Mouse (Mus musculus) kidney, embryonic 15.5 days (tissue): ENCODE measurements around the gene Qrich1. TPM values are rescaled to one million over a fixed set of nuclear protein-coding genes. Genes with fewer than 3 reads are reported as not detected.
A peak's percentile ranks its signal among the peaks of the same experiment; 100 is the strongest.

Experiments used
- ATAC-seq: fragments of 200-750 bp; cut with Nextera tagmentation; replicated peaks from 2 replicates; pipeline ENCODE4 v1.8.0; 2017; ENCODE audit warnings: moderate TSS enrichment; ENCODE audit not compliant: low FRiP score
- H3K27ac ChIP-seq: fragments of 300-500 bp; sonication (generic); 2 replicates; pipeline ENCODE4 v1.5.1; 2015; ENCODE audit warnings: mild to moderate bottlenecking, inconsistent platforms
- H3K27me3 ChIP-seq: fragments of 300-500 bp; sonication (generic); 2 replicates; pipeline ENCODE4 v1.6.1; 2015; ENCODE audit warnings: inconsistent platforms
- H3K36me3 ChIP-seq: fragments of 300-500 bp; sonication (generic); 2 replicates; pipeline ENCODE4 v1.6.1; 2015; ENCODE audit warnings: inconsistent platforms
- H3K4me1 ChIP-seq: fragments of 300-500 bp; sonication (generic); 2 replicates; pipeline ENCODE4 v1.6.1; 2015; ENCODE audit warnings: inconsistent platforms
- H3K4me2 ChIP-seq: fragments of 300-500 bp; sonication (generic); 2 replicates; pipeline ENCODE4 v1.6.1; 2015; ENCODE audit warnings: moderate library complexity, mild to moderate bottlenecking, inconsistent platforms
- H3K4me3 ChIP-seq: fragments of 300-500 bp; sonication (generic); replicated peaks from 2 replicates; pipeline ENCODE4 v1.5.1; 2015; ENCODE audit warnings: mild to moderate bottlenecking, inconsistent platforms
- H3K9ac ChIP-seq: fragments of 300-500 bp; sonication (generic); 2 replicates; pipeline ENCODE4 v1.6.1; 2015; ENCODE audit warnings: mild to moderate bottlenecking, inconsistent platforms
- H3K9me3 ChIP-seq: fragments of 300-500 bp; sonication (generic); replicated peaks from 2 replicates; pipeline ENCODE4 v1.6.1; 2016; ENCODE audit warnings: inconsistent platforms
- WGBS: fragments of 180-500 bp; shearing (Covaris S2); methylation state at CpG from one replicate; pipeline ENCODE4 v1.1.7; 2015; ENCODE audit warnings: mixed read lengths; 5-methylcytosine and 5-hydroxymethylcytosine counted together
- polyA plus RNA-seq: library from polyadenylated mRNA; unstranded; fragments of >200 nt; fragmentation: Nextera tagmentation; extraction: Ambion mirVana; gene quantifications from 2 replicates; pipeline ENCODE4 v1.2.1, GENCODE M21; 2015

Qrich1 gene
- polyA plus RNA-seq, 1 experiment from 2014 or later = 125 TPM

DNA sequence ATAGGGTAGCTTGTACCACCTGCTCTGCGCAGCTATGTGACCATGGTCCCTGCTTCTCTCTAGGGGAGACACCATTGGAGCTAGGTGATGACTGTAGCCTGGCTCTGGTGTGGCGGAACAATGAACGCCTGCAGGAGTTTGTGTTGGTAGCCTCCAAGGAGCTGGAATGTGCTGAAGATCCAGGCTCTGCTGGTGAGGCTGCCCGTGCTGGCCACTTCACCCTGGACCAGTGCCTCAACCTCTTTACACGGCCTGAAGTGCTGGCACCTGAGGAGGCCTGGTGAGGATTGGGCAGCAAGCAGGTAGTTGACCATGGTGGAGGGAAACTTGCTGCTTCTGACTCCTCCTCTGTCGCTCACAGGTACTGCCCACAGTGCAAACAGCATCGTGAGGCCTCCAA is 17.4 kb upstream of the Qrich1 start:
- Histone ChIP-seq H3K27me3 (no peaks in the 10 kb centered on the region), H3K4me3 (no peak overlapping the region), H3K9me3 (no peaks in the 10 kb centered on the region), H3K9ac (no peak overlapping the region), H3K4me2 (no peak overlapping the region), H3K36me3 (peaks cover 94% of the 10 kb centered on the region), H3K4me1 (no peaks in the 10 kb centered on the region), H3K27ac (no peak overlapping the region)
- 96% methylated on average over 7 of the region's 7 CpGs for WGBS
- no peak for ATAC-seq

DNA sequence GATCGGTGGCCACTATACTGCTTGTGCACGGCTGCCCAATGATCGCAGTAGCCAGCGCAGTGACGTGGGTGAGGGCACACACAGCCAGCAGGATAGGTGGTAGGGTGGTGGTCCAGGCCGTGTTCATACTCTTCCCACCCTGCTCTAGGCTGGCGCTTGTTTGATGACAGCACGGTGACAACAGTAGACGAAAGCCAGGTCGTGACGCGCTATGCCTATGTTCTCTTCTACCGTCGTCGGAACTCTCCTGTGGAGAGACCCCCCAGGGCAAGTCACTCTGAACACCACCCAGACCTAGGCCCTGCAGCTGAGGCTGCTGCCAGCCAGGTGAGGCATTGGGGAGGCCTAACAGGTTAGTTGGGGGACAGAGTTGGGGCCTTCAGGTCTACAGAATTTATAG is 16.7 kb upstream of the Qrich1 start:
- ATAC-seq = no peak
- no peaks in the 10 kb centered on the region for H3K9me3 ChIP-seq
- no peak overlapping the region for H3K4me2 ChIP-seq
- no peak overlapping the region for H3K4me3 ChIP-seq
- no peak overlapping the region for H3K9ac ChIP-seq
- H3K27me3 ChIP-seq = no peaks in the 10 kb centered on the region
- H3K27ac ChIP-seq = no peak overlapping the region
- 96% methylated on average over 15 of the region's 15 CpGs for WGBS
- peaks cover 87% of the 10 kb centered on the region for H3K36me3 ChIP-seq
- no peaks in the 10 kb centered on the region for H3K4me1 ChIP-seq

GRCm38 (mm10) chr9:108506901-108507300 is 9.7 kb upstream of the Qrich1 start:
- WGBS = 86% methylated on average over 7 of the region's 7 CpGs
- ATAC-seq = no peak
- no peaks in the 10 kb centered on the region for H3K27me3 ChIP-seq
- no peaks in the 10 kb centered on the region for H3K9me3 ChIP-seq
- peak overlapping the region; percentile 76 for H3K4me3 ChIP-seq
- peaks cover 16% of the 10 kb centered on the region for H3K4me1 ChIP-seq
- peak overlapping the region; percentile 68; the same call in 1 of the 2 replicates for H3K9ac ChIP-seq
- H3K4me2 ChIP-seq = peak overlapping the region; percentile 73
- peak overlapping the region; percentile 91 for H3K27ac ChIP-seq
- peaks cover 47% of the 10 kb centered on the region for H3K36me3 ChIP-seq

GRCm38 (mm10) chr9:108507619-108508434 is 8.8 kb upstream of the Qrich1 start, which contains the start of gene Qars:
Gene Qars, plus strand, starts transcription at chr9:108507706.
- Histone ChIP-seq H3K4me3 (peak within 1 kb of the TSS; percentile 76), H3K27me3 (no peaks in the 10 kb centered on the region), H3K27ac (peak within 1 kb of the TSS; percentile 91), H3K4me1 (peaks cover 16% of the 10 kb centered on the region), H3K9me3 (no peaks in the 10 kb centered on the region), H3K9ac (peak within 1 kb of the TSS; percentile 68), H3K36me3 (peaks cover 47% of the 10 kb centered on the region), H3K4me2 (peak within 1 kb of the TSS; percentile 73)
- WGBS = under 1% methylated on average over 37 of the region's 37 CpGs
- ATAC-seq = peak; percentile 98

DNA sequence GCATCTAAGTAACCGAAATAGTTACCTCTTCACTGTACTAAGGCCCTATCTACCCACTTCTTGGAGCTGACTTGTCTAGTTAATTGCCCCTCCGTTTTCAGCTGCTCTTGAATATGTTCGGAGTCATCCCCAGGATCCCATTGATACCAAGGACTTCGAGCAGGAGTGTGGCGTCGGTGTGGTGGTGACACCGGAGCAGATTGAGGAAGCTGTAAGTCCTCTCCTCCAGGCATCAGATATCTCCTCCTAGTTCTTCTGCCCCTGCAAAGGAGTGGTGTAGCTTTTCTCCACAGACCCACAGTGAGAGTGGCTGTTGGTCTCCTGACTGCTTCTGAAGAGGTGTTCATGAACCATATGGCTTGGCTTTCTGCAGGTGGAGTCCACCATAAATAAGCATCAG is 7.8 kb upstream of the Qrich1 start:
- Histone ChIP-seq H3K27ac (no peak overlapping the region), H3K9ac (peak overlapping the region; percentile 68), H3K36me3 (peaks cover 49% of the 10 kb centered on the region), H3K4me2 (peak overlapping the region; percentile 73), H3K27me3 (no peaks in the 10 kb centered on the region), H3K4me3 (peak overlapping the region; percentile 76), H3K4me1 (peaks cover 16% of the 10 kb centered on the region), H3K9me3 (no peaks in the 10 kb centered on the region)
- WGBS = 89% methylated on average over 7 of the region's 7 CpGs
- ATAC-seq = no peak

- Histone ChIP-seq H3K27me3 (no peaks in the 10 kb centered on the region), H3K4me3 (peak overlapping the region; percentile 99), H3K4me1 (peaks cover 24% of the 10 kb centered on the region), H3K36me3 (peaks cover 42% of the 10 kb centered on the region), H3K27ac (peak overlapping the region; percentile 99), H3K9me3 (no peaks in the 10 kb centered on the region), H3K4me2 (peak overlapping the region; percentile 85), H3K9ac (peak overlapping the region; percentile 96)
- ATAC-seq = peak; percentile 80
- under 1% methylated on average over 71 of the region's 95 CpGs for WGBS
These were observed 786 bp downstream of the Qrich1 start for GRCm38 (mm10) chr9:108517253-108517930.

- peaks cover 24% of the 10 kb centered on the region for H3K4me1 ChIP-seq
- peak overlapping the region; percentile 99 for H3K27ac ChIP-seq
- peak overlapping the region; percentile 70 for H3K4me2 ChIP-seq
- H3K36me3 ChIP-seq = peaks cover 37% of the 10 kb centered on the region
- peak overlapping the region; percentile 96 for H3K9ac ChIP-seq
- no peaks in the 10 kb centered on the region for H3K9me3 ChIP-seq
- H3K27me3 ChIP-seq = no peaks in the 10 kb centered on the region
- WGBS = 0% methylated on average over 13 of the region's 13 CpGs
- no peak; the same call in none of the 2 replicates for ATAC-seq
- peak overlapping the region; percentile 99 for H3K4me3 ChIP-seq
These were observed 1.3 kb downstream of the Qrich1 start for GRCm38 (mm10) chr9:108517931-108518332.

DNA sequence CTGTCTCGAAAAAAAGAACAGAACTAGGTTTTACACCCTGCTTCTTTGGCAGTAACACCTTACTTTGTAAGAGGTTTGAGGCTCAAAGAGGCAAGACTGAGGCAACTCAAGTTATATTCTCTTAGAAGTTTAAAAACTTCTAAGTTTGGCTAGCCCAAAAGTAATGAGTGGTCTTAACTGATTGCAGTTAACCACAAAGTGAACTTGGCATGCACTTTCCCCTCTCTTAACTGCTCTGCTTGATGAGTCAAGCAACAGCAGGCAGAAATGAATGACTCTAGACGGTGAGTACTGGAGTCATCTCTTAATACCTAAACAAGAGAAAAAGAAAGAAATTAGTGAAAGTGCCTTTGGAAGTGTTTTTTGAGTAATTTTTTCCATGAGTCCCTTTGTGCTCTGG is 5.0 kb downstream of the Qrich1 start:
- whole genome bisulfite sequencing = 79% methylated on average over 2 of the region's 2 CpGs
- peaks cover 28% of the 10 kb centered on the region for H3K36me3 ChIP-seq
- ATAC-seq = no peak
- H3K9ac ChIP-seq = no peak overlapping the region
- H3K27ac ChIP-seq = no peak overlapping the region
- H3K4me2 ChIP-seq = no peak overlapping the region
- H3K9me3 ChIP-seq = no peaks in the 10 kb centered on the region
- no peak overlapping the region for H3K4me3 ChIP-seq
- peaks cover 17% of the 10 kb centered on the region for H3K4me1 ChIP-seq
- no peaks in the 10 kb centered on the region for H3K27me3 ChIP-seq

DNA sequence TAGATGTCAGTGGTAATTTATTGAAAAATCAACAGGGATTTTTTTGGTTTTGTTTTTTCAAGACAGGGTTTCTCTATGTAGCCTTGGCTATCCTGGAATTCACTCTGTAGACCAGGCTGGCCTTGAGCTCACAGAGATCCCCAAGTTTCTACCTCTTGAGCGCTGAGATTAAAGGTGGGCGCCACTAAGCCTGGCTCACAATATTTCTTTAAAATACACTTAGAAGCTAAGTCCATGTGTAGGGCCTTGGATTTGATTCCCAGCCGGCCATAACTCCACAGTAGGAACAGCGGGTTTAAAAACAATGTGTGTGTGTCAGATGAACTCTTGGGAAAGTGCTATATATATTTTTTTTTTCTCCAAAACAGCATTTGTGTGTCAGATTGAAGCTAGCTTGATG is 6.7 kb downstream of the Qrich1 start:
- peaks cover 38% of the 10 kb centered on the region for H3K36me3 ChIP-seq
- no peaks in the 10 kb centered on the region for H3K9me3 ChIP-seq
- H3K27me3 ChIP-seq = no peaks in the 10 kb centered on the region
- WGBS = 96% methylated on average over 4 of the region's 4 CpGs
- peaks cover 17% of the 10 kb centered on the region for H3K4me1 ChIP-seq
- no peak for ATAC-seq
- no peak overlapping the region for H3K9ac ChIP-seq
- no peak overlapping the region for H3K27ac ChIP-seq
- H3K4me3 ChIP-seq = no peak overlapping the region
- no peak overlapping the region for H3K4me2 ChIP-seq

GRCm38 (mm10) chr9:108525400-108525799 is 8.8 kb downstream of the Qrich1 start:
- H3K27me3 ChIP-seq = no peaks in the 10 kb centered on the region
- 0 out of 2 replicates have a peak, but pooled peaks cover 4% of the 10 kb centered on the region for H3K4me1 ChIP-seq
- H3K9me3 ChIP-seq = no peaks in the 10 kb centered on the region
- 80% methylated on average over 3 of the region's 3 CpGs for WGBS
- H3K27ac ChIP-seq = no peak overlapping the region
- H3K36me3 ChIP-seq = peaks cover 51% of the 10 kb centered on the region
- no peak overlapping the region for H3K9ac ChIP-seq
- ATAC-seq = no peak
- H3K4me3 ChIP-seq = no peak overlapping the region
- no peak overlapping the region for H3K4me2 ChIP-seq

DNA sequence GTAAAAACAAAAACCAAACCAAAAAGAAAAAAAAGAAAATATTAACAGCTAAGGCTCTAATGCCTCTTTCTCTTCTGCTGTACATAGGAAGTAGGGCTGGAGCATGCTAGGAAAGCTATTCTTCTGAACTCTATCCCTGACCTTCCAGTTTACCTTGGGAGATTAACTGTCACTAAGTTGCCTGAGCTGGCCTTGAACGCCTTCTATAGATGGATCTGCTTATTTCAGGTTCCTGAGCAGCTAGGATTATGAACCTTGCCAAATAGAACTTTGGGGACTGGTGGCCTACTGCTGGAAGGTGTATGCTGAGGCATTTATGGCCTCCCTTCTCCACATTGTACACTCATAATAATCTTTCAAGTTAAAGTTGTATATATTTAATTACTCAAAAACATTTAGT is 14.3 kb downstream of the Qrich1 start:
- peaks cover 85% of the 10 kb centered on the region for H3K36me3 ChIP-seq

DNA sequence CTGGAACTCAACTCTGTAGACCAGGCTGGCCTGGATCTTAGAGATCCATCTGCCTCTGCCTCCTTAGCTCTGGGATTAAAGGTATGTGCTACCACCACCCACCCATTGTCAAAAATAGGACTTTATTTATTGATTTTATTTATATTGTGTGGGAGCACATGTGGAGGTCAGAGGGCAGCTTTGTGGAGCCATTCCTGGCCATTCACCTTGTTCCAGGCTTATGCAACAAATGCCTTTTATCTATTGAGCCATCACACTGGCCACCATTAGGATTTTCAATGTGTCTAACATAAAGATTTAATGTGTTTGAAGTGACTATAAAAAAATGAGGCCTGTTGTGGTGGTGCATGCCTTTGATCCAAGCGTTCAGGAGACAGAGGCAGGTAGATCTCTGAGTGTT is 14.9 kb downstream of the Qrich1 start:
- H3K4me2 ChIP-seq = no peak overlapping the region
- no peak overlapping the region for H3K27ac ChIP-seq
- peaks cover 90% of the 10 kb centered on the region for H3K36me3 ChIP-seq
- ATAC-seq = no peak
- H3K9ac ChIP-seq = no peak overlapping the region
- no peak overlapping the region for H3K4me3 ChIP-seq
- H3K9me3 ChIP-seq = no peaks in the 10 kb centered on the region
- WGBS = 91% methylated on average over 1 of the region's 1 CpGs
- H3K27me3 ChIP-seq = no peaks in the 10 kb centered on the region
- no peaks in the 10 kb centered on the region for H3K4me1 ChIP-seq

More for the DNA sequence above, 14.3 kb downstream of the Qrich1 start:
- Histone ChIP-seq H3K9me3 (no peaks in the 10 kb centered on the region), H3K4me2 (no peak overlapping the region), H3K4me3 (no peak overlapping the region), H3K27ac (no peak overlapping the region), H3K4me1 (no peaks in the 10 kb centered on the region), H3K27me3 (no peaks in the 10 kb centered on the region), H3K9ac (no peak overlapping the region)
- 88% methylated on average over 1 of the region's 1 CpGs for WGBS
- ATAC-seq = no peak
